ENCODE assay signal across 9 mouse cellular contexts in genomic region chr4:146932311-146933082, GRCm38 (mm10). TPM values are rescaled to one million over a fixed set of nuclear protein-coding genes. Genes with fewer than 3 reads are reported as not detected.
DNase-seq lines count a peak whose midpoint lies in the region; ATAC-seq and TF ChIP-seq lines count a peak whose summit lies in the region.
"Had no signal": no experiment of that assay in that cellular context is flagged by ENCODE, and none has a peak within 500 bp of the region (broad histone marks: within the 10 kb centered on the region; RNA-seq: fewer than 3 reads in every experiment).

No protein-coding gene starts in this region.

- DNase-seq in lung, postnatal 10 days, result no peak
- DNase-seq in liver, postnatal 0 days, result no peak
- no peak for DNase-seq in left cerebral cortex, adult 18-20 months (ENCODE audit: low spot score in 2 of 2)
- no peak for DNase-seq in adrenal gland, adult 2 months
- no peak for DNase-seq in heart, postnatal 36 days
- no peak for DNase-seq in gastrocnemius, adult 2 months

- TF ChIP-seq CTCF in liver, postnatal 0 days (IDR thresholded peaks at IDR 0.05; ENCODE audit: low read depth), result no peak
- no peak for TF ChIP-seq CTCF in gastrocnemius, adult 2 months (IDR thresholded peaks at IDR 0.05)

- no peak for TF ChIP-seq EP300 in liver, postnatal 0 days (IDR thresholded peaks at IDR 0.05; ENCODE audit: low read depth)

- intact Hi-C loops in heart, postnatal 36 days (cut with DNase I), result no loop called here
- intact Hi-C loops in gastrocnemius, adult 2 months (cut with DNase I), result no loop called here

- peaks cover 6% of the 10 kb centered on the region for H3K27me3 ChIP-seq in lung, embryonic 15.5 days
- no peaks in the 10 kb centered on the region for H3K27me3 ChIP-seq in forebrain, embryonic 15.5 days
- H3K27me3 ChIP-seq in liver, postnatal 0 days (ENCODE audit: insufficient read depth, low read length), result no peaks in the 10 kb centered on the region

- peak overlapping the region; percentile 13; the same call in 1 of the 2 replicates for H3K4me2 ChIP-seq in lung, embryonic 15.5 days
- H3K4me2 ChIP-seq in forebrain, embryonic 15.5 days (replicated peaks), result 0 out of 2 replicates have a peak overlapping the region, but pooled peaks have one; percentile 6
- 0 out of 2 replicates have a peak overlapping the region, but pooled peaks have one; percentile 3 for H3K4me2 ChIP-seq in liver, postnatal 0 days (ENCODE audit: low read depth, low read length)

- H3K4me1 ChIP-seq in lung, embryonic 15.5 days, result no peaks in the 10 kb centered on the region
- no peaks in the 10 kb centered on the region for H3K4me1 ChIP-seq in forebrain, embryonic 15.5 days
- no peaks in the 10 kb centered on the region for H3K4me1 ChIP-seq in liver, postnatal 0 days (ENCODE audit: insufficient read depth)

- whole genome bisulfite sequencing in lung, embryonic 15.5 days, result 8% methylated on average over 69 of the region's 77 CpGs
- 9% methylated on average over 76 of the region's 77 CpGs for WGBS in forebrain, embryonic 15.5 days
- WGBS in liver, postnatal 0 days (ENCODE audit: insufficient replicate concordance), result 10% methylated on average over 69 of the region's 77 CpGs

- peaks cover 8% of the 10 kb centered on the region; the same call in 1 of the 2 replicates for H3K9me3 ChIP-seq in lung, embryonic 15.5 days
- peaks cover 27% of the 10 kb centered on the region for H3K9me3 ChIP-seq in forebrain, embryonic 15.5 days
- peaks cover 6% of the 10 kb centered on the region for H3K9me3 ChIP-seq in liver, postnatal 0 days (ENCODE audit: low read length)

- no peak overlapping the region for H3K4me3 ChIP-seq in lung, embryonic 15.5 days
- no peak overlapping the region for H3K4me3 ChIP-seq in forebrain, embryonic 15.5 days
- H3K4me3 ChIP-seq in liver, postnatal 0 days (ENCODE audit: low read depth, low read length), result peak overlapping the region; percentile 7; the same call in 1 of the 2 replicates
- no peak overlapping the region for H3K4me3 ChIP-seq in gastrocnemius, adult 2 months

- no peak overlapping the region for H3K27ac ChIP-seq in lung, embryonic 15.5 days
- H3K27ac ChIP-seq in forebrain, embryonic 15.5 days (replicated peaks), result no peak overlapping the region
- H3K27ac ChIP-seq in liver, postnatal 0 days (ENCODE audit: low read depth), result no peak overlapping the region
- no peak overlapping the region for H3K27ac ChIP-seq in gastrocnemius, adult 2 months

- no peak overlapping the region for H3K9ac ChIP-seq in lung, embryonic 15.5 days
- H3K9ac ChIP-seq in forebrain, embryonic 15.5 days (replicated peaks), result no peak overlapping the region
- H3K9ac ChIP-seq in liver, postnatal 0 days (replicated peaks), result no peak overlapping the region

- H3K36me3 ChIP-seq in lung, embryonic 15.5 days, result no peaks in the 10 kb centered on the region
- no peaks in the 10 kb centered on the region for H3K36me3 ChIP-seq in forebrain, embryonic 15.5 days
- no peaks in the 10 kb centered on the region for H3K36me3 ChIP-seq in liver, postnatal 0 days (replicated peaks; ENCODE audit: insufficient read depth, low read length)

- ATAC-seq in lung, embryonic 15.5 days (ENCODE audit: borderline replicate concordance, extremely low read depth, low FRiP score, low TSS enrichment), result 0 out of 2 replicates have a peak, but pooled peaks have one; percentile 27
- no peak for ATAC-seq in forebrain, embryonic 15.5 days (replicated peaks)
- ATAC-seq in liver, postnatal 0 days, result no peak

RNA-seq across cellular contexts. Expression of gene Gm21411, which starts 23.1 kb away (rescaled TPM):
- polyA plus RNA-seq in lung, embryonic 15.5 days (2015; fragmentation: Nextera tagmentation; extraction: Ambion mirVana), result not detected in 2 replicates
- not detected in 2 replicates for polyA plus RNA-seq in forebrain, embryonic 15.5 days (2015; fragmentation: Nextera tagmentation; extraction: Ambion mirVana)
- not detected in 2 replicates for polyA plus RNA-seq in liver, postnatal 0 days (2015; fragmentation: Nextera tagmentation; extraction: Ambion mirVana)
- not detected for total RNA-seq in left cerebral cortex, adult 18-20 months (2021)
- not detected for total RNA-seq in adrenal gland, adult 2 months (2021)
- not detected in 2 replicates for polyA plus RNA-seq in adrenal gland, adult 2 months (2012; rRNA removed)
- not detected for total RNA-seq in heart, postnatal 36 days (2021)
- not detected for total RNA-seq in gastrocnemius, adult 2 months (2021)
- total RNA-seq: gastrocnemius, postnatal 4 days had no signal

RNA-seq across cellular contexts. Expression of gene Zfp989, which starts 39.3 kb away (rescaled TPM):
- not detected in 2 replicates for polyA plus RNA-seq in lung, embryonic 15.5 days (2015; fragmentation: Nextera tagmentation; extraction: Ambion mirVana)
- polyA plus RNA-seq in forebrain, embryonic 15.5 days (2015; fragmentation: Nextera tagmentation; extraction: Ambion mirVana), result not detected in 2 replicates
- not detected in 2 replicates for polyA plus RNA-seq in liver, postnatal 0 days (2015; fragmentation: Nextera tagmentation; extraction: Ambion mirVana)
- not detected for total RNA-seq in left cerebral cortex, adult 18-20 months (2021)
- total RNA-seq in adrenal gland, adult 2 months (2021), result not detected
- polyA plus RNA-seq in adrenal gland, adult 2 months (2012; rRNA removed), result not detected in 2 replicates
- total RNA-seq in heart, postnatal 36 days (2021), result not detected
- total RNA-seq in gastrocnemius, adult 2 months (2021), result not detected
- total RNA-seq: gastrocnemius, postnatal 4 days had no signal
